Mouse (Mus musculus): ENCODE data around the gene Antxr1. TPM values are rescaled to one million over a fixed set of nuclear protein-coding genes. Genes with fewer than 3 reads are reported as not detected.
A peak's percentile ranks its signal among the peaks of the same experiment; 100 is the strongest.

The Antxr1 gene
- total RNA-seq, 2 experiments from 2014 or later, result 88.0 to 109 TPM

DNA sequence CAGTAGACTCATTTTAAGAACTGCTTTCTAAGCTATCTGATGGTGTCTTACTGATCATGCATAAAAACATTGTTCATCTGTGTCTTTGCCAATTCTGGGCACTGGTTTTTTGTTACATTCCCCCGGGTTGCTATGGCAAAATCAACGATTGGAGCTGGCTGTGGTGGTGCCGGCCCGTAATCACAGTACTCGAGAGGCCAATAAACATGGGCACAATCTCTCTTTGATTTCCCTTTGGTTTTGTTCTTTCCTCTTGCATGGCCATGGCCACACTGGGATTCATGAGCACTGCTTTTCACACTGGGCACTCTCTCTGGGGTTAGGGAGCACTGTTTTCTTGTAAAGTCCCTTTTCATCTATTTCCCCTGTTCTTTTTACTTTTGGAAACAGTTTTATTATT lies 83.9 kb downstream of the Antxr1 start:
- no peak for DNase-seq (ENCODE audit: low spot score in 2 of 2)

DNA sequence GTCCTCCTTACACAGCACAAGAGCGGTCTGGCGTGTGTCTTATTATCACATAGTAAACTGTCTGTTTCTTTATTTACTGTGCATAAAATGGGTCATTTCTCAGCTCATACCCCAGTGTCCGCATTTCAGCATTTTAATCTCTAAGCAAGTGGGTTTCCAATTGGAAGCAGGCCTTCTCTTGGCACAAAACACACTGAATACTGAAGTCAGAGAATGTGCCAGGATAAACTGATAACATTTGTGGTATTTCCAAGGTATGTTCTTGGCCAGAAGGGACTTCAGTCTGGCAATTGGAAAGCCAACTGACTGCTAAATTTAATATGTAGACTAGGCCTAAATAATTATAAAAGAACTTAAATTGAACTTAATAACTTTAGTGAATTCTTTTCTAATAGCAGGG lies 84.9 kb downstream of the Antxr1 start:
- DNase-seq (ENCODE audit: low spot score in 2 of 2), result no peak

DNA sequence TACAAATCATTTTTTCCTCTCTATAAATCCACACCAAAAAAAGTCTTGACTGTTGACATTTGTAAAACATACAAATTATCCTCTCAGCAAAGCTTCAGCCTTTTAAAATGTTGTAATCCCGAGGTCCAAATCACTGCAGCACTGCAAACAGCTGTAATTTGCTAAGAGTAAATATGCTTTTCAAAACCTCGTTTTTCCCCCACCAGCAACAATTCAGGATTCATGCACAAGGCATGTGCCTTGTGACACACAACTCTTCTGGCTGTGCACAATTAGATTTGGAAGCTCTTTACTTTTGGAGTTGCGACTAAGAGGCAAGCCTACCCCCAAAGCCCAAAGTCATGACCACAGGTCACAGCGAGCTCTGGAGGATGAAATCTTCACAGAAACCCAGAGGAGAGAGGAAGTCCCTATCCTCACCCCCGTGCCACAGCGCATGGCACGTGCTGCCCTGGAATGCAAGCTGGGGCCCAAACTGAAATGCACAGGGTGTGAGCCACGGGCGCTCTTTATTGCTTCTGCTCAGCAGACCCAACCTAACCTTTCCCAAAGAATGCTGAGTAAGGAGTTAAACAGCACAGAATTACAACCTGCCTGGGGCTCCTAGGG lies 87.3 kb downstream of the Antxr1 start:
- DNase-seq (ENCODE audit: low spot score in 2 of 2), result no peak

DNA sequence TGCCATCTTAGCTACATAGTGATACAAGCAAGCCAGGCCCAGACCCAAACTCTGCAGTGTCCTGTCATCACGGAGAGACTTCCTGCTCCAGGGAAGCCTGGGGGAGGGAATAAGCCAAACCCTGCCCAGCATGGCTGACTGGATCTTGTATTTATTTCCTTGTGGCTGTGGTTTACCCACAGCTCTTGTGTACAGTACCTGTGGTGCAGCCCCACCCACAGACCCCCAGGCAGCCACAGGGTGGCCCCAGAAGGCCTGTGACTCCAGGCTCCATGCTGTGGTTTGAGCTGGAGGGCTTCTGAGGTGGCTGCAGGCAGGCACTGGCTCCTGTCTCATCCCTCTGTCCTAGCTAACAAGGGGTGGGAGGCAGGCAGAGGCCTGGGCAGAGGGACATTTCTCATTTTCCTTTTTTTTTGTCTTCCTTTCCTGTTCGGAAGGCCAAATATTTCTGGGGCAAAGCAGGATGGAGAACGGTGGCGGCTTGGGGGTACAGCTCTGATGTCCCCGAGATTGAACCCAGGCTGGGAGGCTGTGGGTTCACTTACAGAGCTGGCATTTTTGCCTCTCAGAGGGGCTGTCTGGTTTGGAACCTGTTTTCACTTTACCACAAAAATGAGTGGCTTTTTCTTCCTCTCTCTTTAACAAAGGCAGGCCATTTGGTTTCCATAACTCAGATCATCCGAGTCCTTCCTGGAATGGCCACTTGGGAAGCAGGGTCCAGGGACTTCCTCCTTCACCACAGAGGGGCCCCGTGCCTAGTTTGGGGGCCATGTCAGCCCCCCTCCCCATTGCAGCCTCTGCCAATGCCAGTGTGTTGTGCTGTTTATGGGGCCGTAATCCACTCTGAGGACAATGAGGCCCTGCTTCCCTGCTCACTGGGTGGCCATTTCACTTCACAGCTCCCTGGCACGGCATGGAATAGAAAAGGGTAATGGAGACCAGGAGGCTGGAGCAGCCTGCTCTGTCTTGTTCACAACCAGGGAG lies 91.2 kb downstream of the Antxr1 start:
- DNase-seq (ENCODE audit: low spot score in 2 of 2), result no peak

DNA sequence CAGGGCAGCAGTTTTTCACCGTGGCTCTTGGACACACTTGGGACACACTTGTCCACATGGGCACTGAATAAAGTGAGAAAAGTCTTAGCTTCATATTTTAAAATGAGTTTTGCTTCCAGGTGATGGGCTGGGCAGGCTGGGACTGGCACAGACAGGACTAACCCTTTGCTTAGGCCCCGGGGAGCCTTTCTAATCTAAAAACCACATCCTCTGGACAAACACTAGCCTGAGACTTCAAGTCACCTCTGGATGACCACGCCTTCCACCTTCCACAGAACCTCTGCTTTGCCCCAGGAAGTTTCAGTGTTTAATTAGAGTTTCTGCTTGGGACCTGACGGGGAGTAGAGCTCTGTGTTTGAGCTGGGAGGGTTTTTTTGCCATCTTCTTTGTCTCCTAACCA lies 98.4 kb downstream of the Antxr1 start:
- DNase-seq (ENCODE audit: low spot score in 2 of 2), result no peak

DNA sequence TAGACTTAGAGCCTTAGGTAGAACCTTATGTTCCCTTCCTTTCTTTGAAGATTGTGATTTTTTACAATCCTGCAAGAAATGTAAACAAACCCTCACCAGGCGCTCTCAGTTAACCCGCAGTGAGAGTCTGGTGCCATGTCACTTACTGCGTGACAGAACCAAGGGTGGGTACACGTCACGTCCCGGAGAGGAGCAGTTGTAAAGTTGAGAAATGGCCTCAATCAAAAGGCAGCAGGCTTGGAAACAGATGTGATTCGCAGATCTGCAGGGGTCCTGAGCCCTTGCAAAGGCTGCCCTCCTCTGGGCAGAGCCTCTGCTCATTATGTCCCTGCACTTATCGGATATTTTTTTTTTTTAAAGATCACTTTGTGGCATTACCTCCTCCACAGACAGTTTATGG lies 99.6 kb downstream of the Antxr1 start:
- DNase-seq (ENCODE audit: low spot score in 2 of 2), result no peak

DNA sequence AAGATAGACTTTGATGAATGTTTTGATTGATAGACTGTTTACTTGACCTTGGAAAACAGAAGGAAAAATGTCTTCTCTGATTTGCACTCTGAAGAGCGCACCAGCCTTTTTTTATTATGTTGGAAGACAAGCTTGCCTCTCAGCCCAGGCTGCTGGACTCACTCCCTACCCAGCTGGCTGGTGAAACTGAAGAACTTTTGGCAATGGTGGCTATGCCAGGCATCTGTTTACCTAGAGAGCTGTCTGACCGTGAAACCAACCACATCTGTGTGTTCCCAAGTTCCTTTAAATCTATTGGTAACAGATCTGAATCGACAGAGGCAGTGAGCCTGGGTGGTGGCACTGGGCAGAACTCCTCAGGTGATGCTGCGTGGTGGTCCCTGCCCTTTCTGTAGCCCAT lies 102.5 kb downstream of the Antxr1 start:
- DNase-seq (ENCODE audit: low spot score in 2 of 2), result no peak

DNA sequence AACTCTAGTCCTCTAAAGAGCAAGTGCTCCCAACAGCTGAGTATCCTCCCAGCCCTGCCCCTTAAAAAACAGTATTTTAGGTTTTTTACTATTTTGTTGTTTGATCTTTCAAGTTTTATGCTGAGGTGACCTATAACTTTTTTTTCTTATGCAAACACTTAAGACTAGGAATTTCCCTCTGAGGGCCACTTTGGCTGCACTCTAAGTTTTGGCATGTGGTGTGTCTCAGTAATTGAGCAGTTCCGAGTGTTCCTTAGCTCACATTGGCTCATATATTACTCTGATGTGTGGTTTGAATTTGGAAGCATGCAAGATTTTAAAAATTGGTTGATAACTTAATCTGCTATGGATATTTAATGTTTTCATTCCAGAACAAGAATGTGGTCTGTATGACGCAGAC lies 105.6 kb downstream of the Antxr1 start:
- no peak for DNase-seq (ENCODE audit: low spot score in 2 of 2)

DNA sequence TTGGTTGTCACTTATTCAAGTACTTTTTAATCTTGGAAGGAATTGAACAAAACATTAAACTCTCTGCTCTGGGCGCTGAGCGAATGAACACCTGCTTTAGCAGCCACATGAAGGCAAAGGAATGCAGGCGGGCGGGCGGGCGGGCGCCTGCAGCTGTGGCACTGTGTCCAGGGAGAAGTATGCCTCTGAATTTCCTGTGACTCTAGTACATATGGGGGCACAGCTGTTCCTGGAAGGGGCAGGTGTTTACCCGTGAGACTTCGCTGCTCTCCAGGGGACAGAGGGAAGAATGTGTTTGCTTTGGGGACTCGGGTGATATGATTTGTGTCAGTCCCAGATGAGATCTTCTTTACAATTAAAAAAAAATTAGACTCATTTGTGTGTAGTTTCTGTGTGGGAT lies 107.7 kb downstream of the Antxr1 start:
- DNase-seq (ENCODE audit: low spot score in 2 of 2), result no peak

DNA sequence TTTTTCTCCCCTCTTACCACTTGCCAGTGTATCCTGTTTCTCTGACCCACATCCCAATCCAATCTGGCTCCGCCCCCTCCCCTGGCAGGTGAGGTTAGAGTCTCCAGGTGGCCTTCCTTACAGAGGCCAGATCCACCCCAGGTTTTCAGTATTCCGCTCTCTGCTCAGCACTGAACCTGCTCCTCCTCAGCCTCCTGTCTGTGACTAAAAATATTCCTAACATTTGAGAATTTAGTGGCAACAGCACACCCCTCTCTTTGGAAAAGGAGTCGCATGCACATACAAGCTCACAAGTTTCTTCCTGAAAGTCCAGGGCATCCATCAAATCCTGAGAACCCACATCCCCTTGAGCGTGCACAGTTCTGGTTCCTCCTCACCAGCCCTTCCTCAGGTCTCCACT lies 109.3 kb downstream of the Antxr1 start:
- no peak for DNase-seq (ENCODE audit: low spot score in 2 of 2)

DNA sequence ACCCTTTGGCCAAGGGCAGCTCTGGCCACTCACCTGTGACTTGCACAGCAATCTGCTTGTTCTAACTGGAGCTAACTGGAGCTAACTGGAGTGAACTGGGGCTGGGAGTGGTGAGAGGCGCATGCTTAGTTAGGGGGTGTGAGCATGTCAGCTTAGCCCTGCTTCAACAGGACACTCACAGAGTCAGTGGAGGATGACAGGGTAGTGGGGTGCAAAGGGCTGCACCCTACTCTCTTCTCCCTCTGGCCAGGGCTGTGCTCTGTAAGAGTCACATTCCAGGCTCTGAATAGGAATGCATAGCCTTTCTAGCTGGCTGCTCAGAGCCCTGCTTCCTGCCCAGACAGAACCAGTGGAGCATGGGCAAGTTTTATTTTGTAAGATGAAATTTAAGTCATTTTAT lies 110.3 kb downstream of the Antxr1 start:
- no peak for DNase-seq (ENCODE audit: low spot score in 2 of 2)

DNA sequence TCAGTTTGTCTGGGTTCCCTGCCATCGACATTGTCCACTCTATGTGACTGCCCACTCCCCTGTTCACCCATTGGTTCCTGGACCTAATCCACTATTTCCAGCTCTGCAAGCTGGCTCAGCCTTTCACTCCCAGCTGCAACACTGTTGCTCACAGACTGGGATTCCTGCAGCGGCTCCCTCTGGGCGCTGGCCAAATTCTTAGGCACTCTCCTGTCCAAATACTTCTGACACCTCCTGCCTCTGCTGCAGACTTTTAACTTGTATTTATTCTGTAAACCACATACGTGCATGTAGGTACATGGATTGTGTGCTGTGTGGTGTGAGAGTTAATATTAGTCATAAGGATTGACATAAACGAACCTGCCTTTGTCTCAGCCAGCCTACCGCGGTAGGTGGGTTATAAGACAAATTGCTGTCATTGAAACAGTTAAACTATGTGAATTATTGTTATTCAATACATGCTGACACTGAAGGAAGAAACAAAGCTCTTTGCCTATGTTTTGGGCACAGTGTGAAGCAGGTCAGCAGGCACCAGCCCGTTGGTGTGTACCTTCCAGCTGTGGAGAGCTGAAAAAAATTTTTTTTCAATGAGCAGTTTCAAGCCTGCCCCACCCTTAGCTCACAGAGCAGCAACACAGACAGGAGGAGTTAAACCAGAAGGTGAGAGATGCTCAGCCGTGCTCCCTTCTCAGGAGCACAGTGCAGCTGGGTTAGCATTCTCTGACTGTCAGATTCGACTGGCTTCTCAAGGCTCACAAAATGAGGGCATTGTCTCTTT lies 112.6 kb downstream of the Antxr1 start:
- peak in 1 of 2 experiments; percentile 43 for DNase-seq (ENCODE audit: low spot score in 2 of 2)

DNA sequence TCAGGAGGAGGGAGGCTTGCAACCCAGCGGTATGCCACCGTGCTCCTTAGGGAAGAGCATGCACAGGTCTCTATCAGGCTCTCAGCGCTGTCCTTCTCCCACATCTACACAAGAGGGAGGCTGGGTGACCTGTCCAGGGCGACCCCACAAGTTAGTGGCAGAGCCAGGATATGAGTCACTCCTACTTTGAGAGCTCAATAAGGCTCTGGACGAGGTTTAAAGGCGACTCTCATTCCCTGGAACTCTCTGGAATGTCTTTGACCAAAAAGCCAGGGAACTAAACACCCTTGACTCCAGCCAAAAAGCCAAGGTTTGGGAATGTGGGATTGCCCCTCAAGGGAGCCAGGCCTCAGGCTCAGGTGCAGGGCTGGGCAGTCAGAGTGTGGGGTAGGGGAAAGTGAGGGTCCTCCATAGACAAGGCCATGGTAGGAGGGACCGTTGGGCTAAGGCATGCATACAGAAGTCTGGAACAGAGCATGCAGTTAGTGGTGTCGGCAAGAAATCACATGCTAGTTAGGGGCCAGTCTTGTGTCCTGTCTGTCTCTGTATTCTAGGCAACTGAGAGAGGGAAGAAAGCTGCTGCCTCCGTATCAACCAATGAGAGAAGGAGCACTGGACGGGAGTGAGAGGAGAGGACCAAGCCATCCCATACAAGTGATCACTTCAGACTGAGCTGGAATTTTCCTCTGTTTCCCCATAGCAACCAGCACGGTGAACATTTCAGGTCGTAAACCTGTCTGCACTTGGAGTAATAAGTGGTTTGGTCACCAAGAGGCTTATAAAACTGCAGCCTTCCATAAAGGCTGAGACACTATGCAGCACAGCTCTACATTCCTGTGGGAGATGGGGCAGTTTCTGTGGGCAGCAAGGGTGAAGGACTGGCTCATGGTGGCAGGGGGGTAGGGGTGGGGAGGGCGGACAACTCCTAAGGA lies 116.3 kb downstream of the Antxr1 start:
- DNase-seq (ENCODE audit: low spot score in 2 of 2), result no peak

DNA sequence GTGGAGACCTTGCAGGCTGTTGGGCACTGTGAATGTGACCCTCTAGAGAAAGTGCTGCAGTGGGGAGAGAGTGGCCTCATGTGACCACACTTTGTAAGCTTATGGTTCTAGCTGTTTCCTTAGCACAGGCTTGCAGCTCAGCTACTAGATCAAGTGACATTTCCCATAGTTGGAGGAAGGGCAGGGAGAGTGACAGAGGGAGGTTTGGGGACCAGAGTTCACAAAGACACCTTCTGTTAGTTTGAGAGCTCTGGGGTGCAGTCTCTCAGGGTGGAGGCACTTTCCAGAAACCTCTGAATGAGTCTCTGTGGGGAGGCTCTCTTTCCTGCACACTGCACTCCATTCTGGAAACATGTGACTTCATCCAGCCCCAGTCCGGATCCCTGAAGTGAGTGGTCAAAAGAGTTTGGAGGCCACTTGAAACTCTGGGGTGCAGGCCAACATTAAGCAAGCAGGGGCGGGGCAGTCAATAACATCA lies 119.5 kb downstream of the Antxr1 start:
- DNase-seq (ENCODE audit: low spot score in 2 of 2), result no peak

DNA sequence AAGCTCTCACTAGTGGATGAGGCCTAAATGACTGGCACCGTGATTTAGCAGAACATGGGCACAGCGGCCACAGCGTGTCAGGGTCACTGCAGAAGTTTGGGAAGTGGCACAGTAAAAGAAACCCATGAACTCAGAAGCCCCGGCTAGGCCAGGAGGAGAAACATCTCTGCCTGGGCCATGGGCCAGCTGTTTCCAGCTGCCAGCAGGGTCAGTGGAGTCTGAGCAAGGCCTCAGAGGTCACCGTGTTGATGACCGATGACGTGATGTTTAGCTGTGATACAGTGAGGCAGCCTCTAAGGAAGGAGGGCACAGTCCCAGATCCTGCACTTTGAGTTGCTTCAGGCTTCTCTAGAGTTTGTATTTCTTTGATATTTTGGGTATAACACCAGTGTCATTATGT lies 122.4 kb downstream of the Antxr1 start:
- no peak for DNase-seq (ENCODE audit: low spot score in 2 of 2)

DNA sequence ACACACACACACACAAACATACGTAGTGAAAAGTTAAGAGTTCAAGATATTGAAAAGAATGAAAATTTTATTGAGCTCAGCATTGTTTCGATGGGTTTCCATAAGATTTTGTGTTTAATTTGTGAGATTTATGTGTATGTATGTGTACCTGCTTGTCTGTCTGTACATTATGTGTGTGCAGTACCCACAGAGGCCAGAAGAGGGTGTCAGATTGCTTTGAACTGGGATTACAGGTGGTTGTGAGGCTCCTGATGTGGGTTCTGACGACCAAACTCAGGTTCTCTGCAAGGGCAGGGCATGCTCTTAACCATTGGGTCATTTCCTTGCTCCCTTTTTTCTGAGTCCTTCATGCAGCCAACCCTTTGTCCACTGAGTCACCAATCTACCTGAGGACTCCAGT lies 124.1 kb downstream of the Antxr1 start:
- no peak for DNase-seq (ENCODE audit: low spot score in 2 of 2)

DNA sequence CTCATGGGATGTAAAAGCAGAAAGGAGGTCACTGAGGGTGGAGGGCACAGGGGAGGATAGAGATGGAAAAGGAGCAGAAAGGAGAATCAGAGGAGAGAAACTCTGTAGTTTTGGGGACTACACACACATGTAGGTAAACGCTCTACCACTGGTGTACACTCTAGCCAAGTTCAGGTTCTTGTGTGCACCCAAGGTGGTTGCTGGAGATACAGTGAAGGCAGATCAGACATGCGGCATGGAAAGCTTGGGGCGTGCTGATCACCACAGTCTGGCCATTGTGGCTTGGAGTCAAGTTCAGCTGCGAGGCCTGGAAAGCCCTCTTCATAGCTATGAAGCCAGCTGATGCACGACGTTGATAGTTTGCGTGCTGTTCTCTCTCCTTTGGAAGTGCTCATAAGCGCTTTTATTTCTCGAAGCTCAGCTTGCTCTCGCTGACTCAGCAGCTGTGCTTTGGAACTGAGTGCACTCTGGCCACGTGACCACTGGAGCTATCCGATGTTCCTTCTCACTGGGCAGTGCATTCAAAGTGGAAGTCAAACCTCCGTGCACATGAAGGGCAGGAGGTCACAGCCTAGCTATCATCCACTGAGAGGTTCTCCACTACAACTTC lies 128.1 kb downstream of the Antxr1 start:
- peak; percentile 32 to 80 for DNase-seq (ENCODE audit: low spot score in 2 of 2)

DNA sequence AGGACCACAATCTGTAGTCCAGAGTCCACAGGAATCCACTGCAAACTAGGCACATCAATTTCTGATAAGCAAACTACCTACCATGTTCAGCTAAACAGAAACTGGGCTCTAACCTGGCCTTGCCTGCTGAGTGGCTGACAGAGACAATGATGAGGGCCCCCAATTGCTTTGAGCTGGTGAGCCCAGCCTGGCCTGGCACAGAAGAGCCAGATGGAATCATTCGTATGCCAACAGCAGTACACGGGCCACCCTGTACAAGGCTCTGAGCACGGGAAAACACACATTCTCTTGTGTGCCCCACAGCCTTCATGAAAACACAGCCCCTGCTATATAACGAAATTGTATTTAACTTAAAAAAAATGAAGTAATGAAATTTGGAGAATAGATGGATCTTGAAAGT lies 128.8 kb downstream of the Antxr1 start:
- DNase-seq (ENCODE audit: low spot score in 2 of 2), result no peak

DNA sequence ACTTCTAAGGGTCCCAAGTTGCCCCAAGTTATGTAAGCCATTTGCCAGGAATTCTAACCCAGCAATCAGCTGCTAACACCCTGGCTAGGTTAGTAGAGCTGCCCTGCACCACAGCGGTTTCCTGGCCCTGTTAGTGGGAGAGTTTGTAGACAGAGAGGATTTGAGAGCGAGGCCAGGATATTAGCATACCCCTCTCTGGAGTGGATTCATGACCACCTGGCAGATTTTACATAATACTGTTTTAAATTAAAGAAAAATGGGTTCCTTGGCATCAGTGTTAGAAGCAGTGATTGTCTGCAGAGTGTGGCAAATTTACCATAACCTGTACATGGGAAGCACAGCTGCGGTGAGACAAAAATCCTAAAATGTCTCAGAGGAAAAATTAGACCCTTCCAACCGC lies 132.2 kb downstream of the Antxr1 start:
- DNase-seq (ENCODE audit: low spot score in 2 of 2), result no peak

DNA sequence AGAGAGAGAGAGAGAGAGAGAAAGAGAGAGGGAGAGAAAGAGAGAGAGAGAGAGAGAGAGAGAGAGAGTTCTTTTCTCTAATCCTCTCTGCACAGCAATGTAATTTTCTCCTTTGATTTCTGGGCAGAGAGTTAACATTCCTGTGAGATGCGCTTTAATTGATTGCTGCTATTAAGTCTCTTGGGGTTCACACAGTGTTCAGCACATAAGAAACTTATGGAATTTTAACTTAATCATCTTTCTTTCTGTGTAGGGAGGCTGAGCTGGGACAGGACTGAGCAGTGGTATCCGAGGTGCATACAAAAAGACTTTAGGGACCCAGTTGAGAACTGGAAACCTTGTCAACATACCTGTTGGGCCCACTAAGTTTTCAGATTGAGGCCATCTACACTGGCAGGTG lies 132.6 kb downstream of the Antxr1 start:
- DNase-seq (ENCODE audit: low spot score in 2 of 2), result no peak
